Mouse (Mus musculus) embryonic facial prominence, embryonic 14.5 days (tissue): ENCODE measurements around the gene Olfr6. TPM values are rescaled to one million over a fixed set of nuclear protein-coding genes. Genes with fewer than 3 reads are reported as not detected.
"Not testable (repeated sequence)": the region's sequence is repeated elsewhere in the genome, so short reads cannot be mapped to it uniquely, and the experiment has no call there.

Source experiments
- ATAC-seq: fragments of 200-750 bp; cut with Nextera tagmentation; 2 replicates; pipeline ENCODE4 v1.8.0; 2017; ENCODE audit warnings: low read depth, moderate number of reproducible peaks, moderate TSS enrichment
- DNase-seq: peaks from one replicate; pipeline ENCODE4 v3.0.0-alpha.2; 2015; ENCODE audit warnings: low spot score
- H3K27ac ChIP-seq: fragments of 300-500 bp; sonication (generic); replicated peaks from 2 replicates; pipeline ENCODE4 v1.5.1; 2014; ENCODE audit warnings: low read depth, mild to moderate bottlenecking, low read length, moderate library complexity
- H3K27me3 ChIP-seq: fragments of 300-500 bp; sonication (generic); replicated peaks from 2 replicates; pipeline ENCODE4 v1.6.1; 2014; ENCODE audit warnings: low read length; ENCODE audit not compliant: control insufficient read depth, insufficient read depth
- H3K36me3 ChIP-seq: fragments of 300-500 bp; sonication (generic); 2 replicates; pipeline ENCODE4 v1.6.1; 2014; ENCODE audit warnings: low read length, mixed read lengths; ENCODE audit not compliant: control insufficient read depth, insufficient read depth
- H3K4me1 ChIP-seq: fragments of 300-500 bp; sonication (generic); 2 replicates; pipeline ENCODE4 v1.6.1; 2014; ENCODE audit warnings: antibody characterized with exemption, low read length; ENCODE audit not compliant: control insufficient read depth, insufficient read depth
- H3K4me2 ChIP-seq: fragments of 300-500 bp; sonication (generic); 2 replicates; pipeline ENCODE4 v1.6.1; 2014; ENCODE audit warnings: low read depth, mild to moderate bottlenecking, low read length, moderate library complexity, mixed read lengths
- H3K4me3 ChIP-seq: fragments of 300-500 bp; sonication (generic); 2 replicates; pipeline ENCODE4 v1.5.1; 2014; ENCODE audit warnings: low read depth, mild to moderate bottlenecking, low read length
- H3K9ac ChIP-seq: fragments of 300-500 bp; sonication (generic); 2 replicates; pipeline ENCODE4 v1.6.1; 2014; ENCODE audit warnings: low read depth, mild to moderate bottlenecking, low read length, moderate library complexity, mixed read lengths
- H3K9me3 ChIP-seq: fragments of 300-500 bp; sonication (generic); 2 replicates; pipeline ENCODE4 v1.6.1; 2016; ENCODE audit warnings: low read length; ENCODE audit not compliant: control insufficient read depth
- WGBS: fragments of 180-500 bp; shearing (Covaris S2); extraction: QIAGEN DNeasy Blood & Tissue Kit; methylation state at CpG from one replicate; pipeline ENCODE4 v1.1.7; 2014; 5-methylcytosine and 5-hydroxymethylcytosine counted together
- polyA plus RNA-seq: library from polyadenylated mRNA; unstranded; fragments of >200 nt; fragmentation: Nextera tagmentation; extraction: Ambion mirVana; gene quantifications from 2 replicates; pipeline ENCODE4 v1.2.1, GENCODE M21; 2014

Olfr6 gene
- polyA plus RNA-seq, 1 experiment from 2014 or later = 0.04 TPM

DNA sequence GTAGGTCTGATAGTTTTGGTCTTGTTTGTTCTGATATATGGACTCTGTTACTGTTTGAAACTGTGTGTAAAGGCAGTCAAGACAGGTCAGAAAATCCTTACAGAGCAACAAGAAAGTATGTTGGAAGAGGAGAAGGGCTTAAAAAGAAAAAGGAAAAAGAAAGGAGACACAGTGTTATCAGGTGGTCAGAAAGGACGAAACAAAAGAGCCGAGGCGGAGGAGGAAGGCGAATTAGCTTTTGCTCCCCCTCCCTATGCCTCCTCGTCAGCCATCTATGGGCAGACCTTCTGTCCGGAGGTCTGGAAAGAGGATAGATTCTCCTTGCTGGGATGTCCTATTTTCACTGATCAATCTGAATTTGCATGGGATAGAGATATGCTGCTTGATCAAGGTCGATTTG lies 42.8 kb downstream of the Olfr6 start:
- H3K4me1 ChIP-seq, H3K36me3 ChIP-seq, H3K9ac ChIP-seq, ATAC-seq, H3K9me3 ChIP-seq, H3K4me3 ChIP-seq, H3K4me2 ChIP-seq, DNase-seq, H3K27ac ChIP-seq, H3K27me3 ChIP-seq: not testable (repeated sequence)
- WGBS = 70% methylated on average over 2 of the region's 7 CpGs

GRCm38 (mm10) chr7:106907676-106908075 lies 56.1 kb downstream of the Olfr6 start, which contains the start of gene Olfr1532-ps1:
Gene Olfr1532-ps1, plus strand, starts transcription at chr7:106908001.
- Histone ChIP-seq H3K4me1 (no peaks in the 10 kb centered on the region), H3K4me2 (no peak within 1 kb of the TSS), H3K4me3 (no peak within 1 kb of the TSS), H3K27me3 (no peaks in the 10 kb centered on the region), H3K9ac (no peak within 1 kb of the TSS), H3K27ac (no peak within 1 kb of the TSS), H3K9me3 (no peaks in the 10 kb centered on the region), H3K36me3 (no peaks in the 10 kb centered on the region)
- no peak for ATAC-seq
- no peak for DNase-seq
- WGBS = 40% methylated on average over 2 of the region's 2 CpGs

Other genes starting within 250 kb of the Olfr6 start
- not detected in 2 replicates for gene Olfr695, start 247.5 kb downstream of the Olfr6 start, polyA plus RNA-seq
- gene Olfr697, start 221.5 kb downstream of the Olfr6 start, polyA plus RNA-seq = 0.20 TPM in 1 of 2 replicates, not detected in the other
- not detected in 2 replicates for gene Olfr698, start 208.5 kb downstream of the Olfr6 start, polyA plus RNA-seq
- gene Olfr699, start 170.7 kb downstream of the Olfr6 start, polyA plus RNA-seq = not detected in 2 replicates
- gene Olfr700, start 155.1 kb downstream of the Olfr6 start, polyA plus RNA-seq = not detected in 2 replicates
- 0.08 TPM in 1 of 2 replicates, not detected in the other for gene Olfr701, start 149.8 kb downstream of the Olfr6 start, polyA plus RNA-seq
- not detected in 2 replicates for gene Olfr702, start 130.0 kb downstream of the Olfr6 start, polyA plus RNA-seq
- not detected in 2 replicates for gene Olfr703, start 120.6 kb downstream of the Olfr6 start, polyA plus RNA-seq
- not detected in 2 replicates for gene Olfr704, start 100.8 kb downstream of the Olfr6 start, polyA plus RNA-seq
- 0.22 TPM in 1 of 2 replicates, not detected in the other for gene Olfr705, start 87.0 kb downstream of the Olfr6 start, polyA plus RNA-seq
- gene Olfr706, start 75.8 kb downstream of the Olfr6 start, polyA plus RNA-seq = not detected in 2 replicates
- 0.10 TPM in 1 of 2 replicates, not detected in the other for gene Olfr707, start 62.7 kb downstream of the Olfr6 start, polyA plus RNA-seq
- gene Olfr1532-ps1, start 55.9 kb downstream of the Olfr6 start, polyA plus RNA-seq = not detected in 2 replicates
- gene Olfr709-ps1, start 31.7 kb downstream of the Olfr6 start, polyA plus RNA-seq = not detected in 2 replicates
- gene Olfr710, start 15.6 kb downstream of the Olfr6 start, polyA plus RNA-seq = not detected in 2 replicates
- gene Olfr711, start 11.5 kb upstream of the Olfr6 start, polyA plus RNA-seq = not detected in 2 replicates
- gene Olfr2, start 42.1 kb upstream of the Olfr6 start, polyA plus RNA-seq = not detected in 2 replicates
- not detected in 2 replicates for gene Olfr713, start 67.2 kb upstream of the Olfr6 start, polyA plus RNA-seq
- gene Olfr714, start 107.0 kb upstream of the Olfr6 start, polyA plus RNA-seq = not detected in 2 replicates
- 0.18 TPM in 1 of 2 replicates, not detected in the other for gene Olfr17, start 129.3 kb upstream of the Olfr6 start, polyA plus RNA-seq
- gene Olfr715b, start 146.4 kb upstream of the Olfr6 start, polyA plus RNA-seq = not detected in 2 replicates
- gene Olfr715, start 167.1 kb upstream of the Olfr6 start, polyA plus RNA-seq = 0.10 TPM in 1 of 2 replicates, not detected in the other
- 0.12 TPM in 1 of 2 replicates, not detected in the other for gene Olfr716, start 174.4 kb upstream of the Olfr6 start, polyA plus RNA-seq
- gene Nlrp14, start 203.1 kb upstream of the Olfr6 start, polyA plus RNA-seq = not detected in 2 replicates
- gene Rbmxl2, start 245.5 kb upstream of the Olfr6 start, polyA plus RNA-seq = not detected in 2 replicates